In genomic region chr16:92606491-92606965, GRCm38 (mm10) we compare ENCODE assay signal across 10 mouse cellular contexts.
DNase-seq lines count a peak whose midpoint lies in the region; ATAC-seq and TF ChIP-seq lines count a peak whose summit lies in the region.
"Had no signal": no experiment of that assay in that cellular context is flagged by ENCODE, and none has a peak within 500 bp of the region (broad histone marks: within the 10 kb centered on the region; RNA-seq: fewer than 3 reads in every experiment).

No protein-coding gene starts in this region.

- H3K36me3 ChIP-seq in intestine, embryonic 14.5 days (ENCODE audit: control insufficient read depth, insufficient read depth, low read length): no peaks in the 10 kb centered on the region
- no peaks in the 10 kb centered on the region for H3K36me3 ChIP-seq in intestine, embryonic 15.5 days
- H3K36me3 ChIP-seq in embryonic facial prominence, embryonic 13.5 days: peaks cover 9% of the 10 kb centered on the region; the same call in 1 of the 2 replicates
- no peaks in the 10 kb centered on the region for H3K36me3 ChIP-seq in hindbrain, embryonic 15.5 days
- H3K36me3 ChIP-seq in myocyte (ENCODE audit: control insufficient read depth, insufficient read depth): peaks cover 31% of the 10 kb centered on the region

- no peak overlapping the region for H3K27ac ChIP-seq in intestine, embryonic 14.5 days (ENCODE audit: low read depth)
- no peak overlapping the region for H3K27ac ChIP-seq in intestine, embryonic 15.5 days
- no peak overlapping the region for H3K27ac ChIP-seq in embryonic facial prominence, embryonic 13.5 days
- H3K27ac ChIP-seq in hindbrain, embryonic 15.5 days (replicated peaks): no peak overlapping the region
- H3K27ac ChIP-seq: layer of hippocampus, adult 2 months had no signal

- H3K27me3 ChIP-seq in intestine, embryonic 14.5 days (replicated peaks; ENCODE audit: control insufficient read depth, insufficient read depth, low read length): 0 out of 2 replicates have a peak, but pooled peaks cover 4% of the 10 kb centered on the region
- H3K27me3 ChIP-seq in intestine, embryonic 15.5 days (replicated peaks): peaks cover 6% of the 10 kb centered on the region; the same call in 1 of the 2 replicates
- H3K27me3 ChIP-seq in embryonic facial prominence, embryonic 13.5 days: peaks cover 19% of the 10 kb centered on the region
- H3K27me3 ChIP-seq in hindbrain, embryonic 15.5 days: peaks cover 19% of the 10 kb centered on the region
- H3K27me3 ChIP-seq in myocyte (ENCODE audit: control insufficient read depth, insufficient read depth, insufficient read length): no peaks in the 10 kb centered on the region

- H3K79me2 ChIP-seq in myocyte (ENCODE audit: control insufficient read depth, insufficient read depth): peaks cover 4% of the 10 kb centered on the region

- peaks cover 28% of the 10 kb centered on the region; the same call in 1 of the 2 replicates for H3K4me1 ChIP-seq in intestine, embryonic 14.5 days (replicated peaks; ENCODE audit: control insufficient read depth, insufficient read depth, low read length)
- H3K4me1 ChIP-seq in intestine, embryonic 15.5 days (replicated peaks): peaks cover 24% of the 10 kb centered on the region
- H3K4me1 ChIP-seq in embryonic facial prominence, embryonic 13.5 days: peaks cover 38% of the 10 kb centered on the region
- H3K4me1 ChIP-seq in hindbrain, embryonic 15.5 days (replicated peaks): peaks cover 23% of the 10 kb centered on the region

- no peak overlapping the region for H3ac ChIP-seq in myocyte (ENCODE audit: control insufficient read depth, insufficient read length)

- H3K9me3 ChIP-seq in intestine, embryonic 14.5 days (ENCODE audit: control insufficient read depth, low read length): no peaks in the 10 kb centered on the region
- H3K9me3 ChIP-seq in intestine, embryonic 15.5 days: no peaks in the 10 kb centered on the region
- no peaks in the 10 kb centered on the region for H3K9me3 ChIP-seq in embryonic facial prominence, embryonic 13.5 days
- H3K9me3 ChIP-seq in hindbrain, embryonic 15.5 days: no peaks in the 10 kb centered on the region

- ATAC-seq in intestine, embryonic 14.5 days (replicated peaks; ENCODE audit: low FRiP score, low TSS enrichment, low read depth): peak; percentile 18; the same call in 1 of the 2 replicates
- no peak for ATAC-seq in intestine, embryonic 15.5 days
- ATAC-seq in embryonic facial prominence, embryonic 13.5 days (ENCODE audit: insufficient number of reproducible peaks, insufficient read depth, low FRiP score, low TSS enrichment, low read depth): peak; percentile 43; the same call in 1 of the 2 replicates
- peak; percentile 56 for ATAC-seq in hindbrain, embryonic 15.5 days (ENCODE audit: low FRiP score, low read depth)
- no peak for ATAC-seq in erythroid progenitor cell, adult 5-6 weeks (replicated peaks; ENCODE audit: low FRiP score, poor library complexity, severe bottlenecking)

- no peak overlapping the region for H3K4me2 ChIP-seq in intestine, embryonic 14.5 days (ENCODE audit: low read length)
- no peak overlapping the region for H3K4me2 ChIP-seq in intestine, embryonic 15.5 days (replicated peaks)
- H3K4me2 ChIP-seq in embryonic facial prominence, embryonic 13.5 days: no peak overlapping the region
- no peak overlapping the region for H3K4me2 ChIP-seq in hindbrain, embryonic 15.5 days
- H3K4me2 ChIP-seq in myocyte (ENCODE audit: low read depth): no peak overlapping the region

- H3K4me3 ChIP-seq in intestine, embryonic 14.5 days (ENCODE audit: low read depth, low read length): no peak overlapping the region
- H3K4me3 ChIP-seq in intestine, embryonic 15.5 days (replicated peaks): no peak overlapping the region
- H3K4me3 ChIP-seq in embryonic facial prominence, embryonic 13.5 days: no peak overlapping the region
- no peak overlapping the region for H3K4me3 ChIP-seq in hindbrain, embryonic 15.5 days
- no peak overlapping the region for H3K4me3 ChIP-seq in myocyte

- no peak overlapping the region for H3K9ac ChIP-seq in intestine, embryonic 14.5 days (ENCODE audit: low read length)
- H3K9ac ChIP-seq in intestine, embryonic 15.5 days: no peak overlapping the region
- H3K9ac ChIP-seq in embryonic facial prominence, embryonic 13.5 days: no peak overlapping the region
- no peak overlapping the region for H3K9ac ChIP-seq in hindbrain, embryonic 15.5 days

- 87% methylated on average over 7 of the region's 7 CpGs for whole genome bisulfite sequencing in intestine, embryonic 14.5 days
- 80% methylated on average over 7 of the region's 7 CpGs for WGBS in intestine, embryonic 15.5 days
- 86% methylated on average over 7 of the region's 7 CpGs for WGBS in embryonic facial prominence, embryonic 13.5 days
- 89% methylated on average over 7 of the region's 7 CpGs for WGBS in hindbrain, embryonic 15.5 days

- peak; percentile 12 for TF ChIP-seq POLR2A in myocyte (IDR thresholded peaks at IDR 0.05; ENCODE audit: insufficient read length, low read depth)

- no peak for DNase-seq in intestine, embryonic 14.5 days (ENCODE audit: low spot score)
- DNase-seq in layer of hippocampus, adult 8-10 months (ENCODE audit: low spot score in 2 of 2): no peak
- DNase-seq: cerebellum, postnatal 36 days; right cerebral cortex, adult 18-20 months had no signal

TF ChIP-seq in myocyte, 11 proteins besides CTCF, POLR2A, EP300 and RAD21:
- TF ChIP-seq MYOD1 (IDR thresholded peaks at IDR 0.05; ENCODE audit: control insufficient read depth in 1 of 3, insufficient read length in 2 of 3, low read depth in 2 of 3) (no peak), MAX (IDR thresholded peaks at IDR 0.05; ENCODE audit: low read depth) (no peak), CEBPB (IDR thresholded peaks at IDR 0.05; ENCODE audit: insufficient read depth, poor library complexity, severe bottlenecking) (no peak), E2F4 (IDR thresholded peaks at IDR 0.05; ENCODE audit: insufficient read depth) (no peak), MYOG (IDR thresholded peaks at IDR 0.05; ENCODE audit: control insufficient read depth in 1 of 3, insufficient read depth in 1 of 3, insufficient read length in 2 of 3, low read depth in 2 of 3) (no peak), POLR2AphosphoS2 (IDR thresholded peaks at IDR 0.05; ENCODE audit: insufficient read length, low read depth) (no peak), SRF (IDR thresholded peaks at IDR 0.05; ENCODE audit: control insufficient read depth, insufficient read length, low read depth) (no peak), TCF12 (IDR thresholded peaks at IDR 0.05; ENCODE audit: insufficient read depth, poor library complexity, severe bottlenecking) (no peak), TCF3 (IDR thresholded peaks at IDR 0.05; ENCODE audit: insufficient read length, low read depth) (no peak), USF1 (IDR thresholded peaks at IDR 0.05; ENCODE audit: low read depth) (no peak), REST (IDR thresholded peaks at IDR 0.05; ENCODE audit: insufficient read depth, insufficient read length) (no peak)

Comparison
In these comparisons a context has a peak if more than half of its experiments do, and no peak if none do; other contexts are left out.
1. ATAC-seq: peak in intestine, embryonic 14.5 days (single experiment), embryonic facial prominence, embryonic 13.5 days (single experiment) and hindbrain, embryonic 15.5 days (single experiment); none in intestine, embryonic 15.5 days (single experiment) and erythroid progenitor cell, adult 5-6 weeks (single experiment).